Mouse (Mus musculus) liver, embryonic 15.5 days (tissue): ENCODE measurements around the gene Derl3. TPM values are rescaled to one million over a fixed set of nuclear protein-coding genes. Genes with fewer than 3 reads are reported as not detected.

ENCODE experiments used
- ATAC-seq: fragments of 200-750 bp; cut with Nextera tagmentation; 2 replicates; pipeline ENCODE4 v1.8.0; 2017; ENCODE audit warnings: moderate number of reproducible peaks, mild to moderate bottlenecking, moderate library complexity; ENCODE audit not compliant: insufficient read depth
- H3K27ac ChIP-seq: fragments of 300-500 bp; sonication (generic); replicated peaks from 2 replicates; pipeline ENCODE4 v1.5.1; 2015; ENCODE audit warnings: mild to moderate bottlenecking, inconsistent platforms
- H3K27me3 ChIP-seq: fragments of 300-500 bp; sonication (generic); 2 replicates; pipeline ENCODE4 v1.6.1; 2015; ENCODE audit warnings: mild to moderate bottlenecking, inconsistent platforms
- H3K36me3 ChIP-seq: fragments of 300-500 bp; sonication (generic); replicated peaks from 2 replicates; pipeline ENCODE4 v1.6.1; 2015; ENCODE audit warnings: moderate library complexity, mild to moderate bottlenecking, inconsistent platforms
- H3K4me1 ChIP-seq: fragments of 300-500 bp; sonication (generic); replicated peaks from 2 replicates; pipeline ENCODE4 v1.6.1; 2015; ENCODE audit warnings: inconsistent platforms
- H3K4me2 ChIP-seq: fragments of 300-500 bp; sonication (generic); 2 replicates; pipeline ENCODE4 v1.6.1; 2015; ENCODE audit warnings: moderate library complexity, mild to moderate bottlenecking, inconsistent platforms
- H3K4me3 ChIP-seq: fragments of 300-500 bp; sonication (generic); replicated peaks from 2 replicates; pipeline ENCODE4 v1.5.1; 2015; ENCODE audit warnings: mild to moderate bottlenecking, inconsistent platforms
- H3K9ac ChIP-seq: fragments of 300-500 bp; sonication (generic); 2 replicates; pipeline ENCODE4 v1.6.1; 2015; ENCODE audit warnings: moderate library complexity, mild to moderate bottlenecking, inconsistent platforms
- H3K9me3 ChIP-seq: fragments of 300-500 bp; sonication (generic); replicated peaks from 2 replicates; pipeline ENCODE4 v1.6.1; 2016; ENCODE audit warnings: inconsistent platforms
- WGBS: fragments of 180-500 bp; shearing (Covaris S2); methylation state at CpG from one replicate; pipeline ENCODE4 v1.1.7; 2015; ENCODE audit warnings: mixed read lengths; ENCODE audit not compliant: insufficient replicate concordance; 5-methylcytosine and 5-hydroxymethylcytosine counted together
- polyA plus RNA-seq: library from polyadenylated mRNA; unstranded; fragments of >200 nt; fragmentation: Nextera tagmentation; extraction: Ambion mirVana; gene quantifications from 2 replicates; pipeline ENCODE4 v1.2.1, GENCODE M21; 2015

The Derl3 gene
- polyA plus RNA-seq, 1 experiment from 2014 or later, result 0.67 TPM

DNA sequence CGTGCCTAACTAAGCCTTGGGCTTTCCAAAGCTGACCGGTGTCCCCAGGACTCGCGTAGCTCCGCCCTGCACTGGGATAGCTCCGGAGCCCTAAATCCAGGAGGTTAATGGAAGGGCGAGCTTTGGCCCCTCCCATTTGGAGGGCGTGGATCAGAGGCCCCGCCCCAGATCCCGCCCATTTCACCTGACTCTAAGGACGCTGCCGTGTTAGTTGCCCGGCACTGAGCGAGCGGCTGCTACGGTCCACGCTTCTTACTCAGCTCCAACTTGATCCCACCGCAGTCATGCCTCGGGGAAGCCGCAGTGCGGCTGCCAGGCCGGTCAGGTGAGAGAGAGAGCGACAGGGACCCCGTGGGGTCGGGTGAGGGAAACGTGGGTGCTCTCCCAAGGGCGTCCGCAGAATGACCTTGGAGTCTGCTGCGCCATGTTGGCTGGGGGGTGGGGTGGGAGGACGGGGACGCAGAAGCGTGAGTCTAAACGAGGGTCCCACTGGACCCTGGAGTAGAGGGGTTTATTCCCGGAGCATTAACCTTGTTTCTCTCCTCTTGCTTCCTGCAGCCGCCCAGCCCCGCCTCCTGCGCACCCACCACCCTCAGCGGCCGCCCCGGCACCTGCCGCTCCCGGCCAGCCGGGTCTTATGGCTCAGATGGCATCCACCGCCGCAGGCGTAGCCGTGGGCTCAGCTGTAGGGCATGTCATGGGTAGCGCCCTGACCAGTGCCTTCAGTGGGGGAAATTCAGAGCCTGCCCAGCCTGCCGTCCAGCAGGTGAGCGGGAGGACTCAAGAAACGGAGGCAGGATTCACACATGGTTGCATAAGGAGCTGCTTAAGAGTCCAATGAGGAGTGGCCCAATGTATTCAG lies 42.7 kb downstream of the Derl3 start, which contains the start of gene Mmp11:
Gene Mmp11, minus strand, starts transcription at position 817 of the 862 bp plus-strand sequence.
- Histone ChIP-seq H3K4me1 (peaks cover 81% of the 10 kb centered on the region), H3K27ac (peak within 1 kb of the TSS; percentile 93), H3K4me3 (peak within 1 kb of the TSS; percentile 71), H3K36me3 (peaks cover 15% of the 10 kb centered on the region), H3K27me3 (peaks cover 42% of the 10 kb centered on the region), H3K9me3 (no peaks in the 10 kb centered on the region), H3K9ac (peak within 1 kb of the TSS; percentile 67), H3K4me2 (peak within 1 kb of the TSS; percentile 97)
- ATAC-seq, result peak; percentile 70
- 2% methylated on average over 51 of the region's 51 CpGs for whole genome bisulfite sequencing

DNA sequence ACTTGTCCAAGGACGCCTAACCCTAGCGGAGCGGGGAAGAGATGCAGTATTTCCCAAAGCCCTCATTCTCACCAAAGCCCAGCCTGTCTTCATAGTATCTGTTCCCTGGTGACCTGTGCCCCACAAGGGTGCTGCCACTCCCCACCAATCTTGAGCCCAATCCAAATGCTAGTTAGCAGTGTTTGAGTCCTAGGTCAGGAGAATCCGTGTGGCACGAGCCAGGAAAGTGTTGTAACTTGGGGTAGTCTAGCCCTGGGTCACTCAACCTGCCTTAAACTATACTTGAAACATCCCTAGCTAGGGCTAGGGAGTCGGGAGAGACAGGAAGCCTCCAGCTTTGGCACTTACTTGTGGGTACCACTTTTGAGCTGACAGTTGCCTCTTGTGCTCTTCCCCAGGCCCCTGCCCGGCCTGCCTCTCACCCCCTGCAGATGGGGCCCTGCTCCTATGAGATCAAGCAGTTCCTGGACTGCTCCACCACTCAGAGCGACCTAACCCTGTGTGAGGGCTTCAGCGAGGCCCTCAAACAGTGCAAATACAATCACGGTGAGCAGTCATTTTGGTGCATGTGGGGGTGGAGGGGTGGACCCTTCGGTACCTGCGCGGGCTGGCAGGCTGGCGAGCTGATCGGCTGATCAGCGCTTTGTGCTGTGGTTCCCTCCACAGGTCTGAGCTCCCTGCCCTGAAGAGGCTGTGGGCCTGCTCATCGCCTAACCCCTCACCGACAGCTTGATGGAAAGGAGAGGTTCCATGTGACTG lies 43.9 kb downstream of the Derl3 start:
- WGBS, result 62% methylated on average over 18 of the region's 18 CpGs
- Histone ChIP-seq H3K9ac (peak overlapping the region; percentile 67), H3K4me3 (peak overlapping the region; percentile 71), H3K4me1 (peaks cover 71% of the 10 kb centered on the region), H3K27ac (peak overlapping the region; percentile 93), H3K4me2 (peak overlapping the region; percentile 97), H3K36me3 (peaks cover 15% of the 10 kb centered on the region), H3K9me3 (no peaks in the 10 kb centered on the region), H3K27me3 (peaks cover 30% of the 10 kb centered on the region)
- no peak for ATAC-seq

DNA sequence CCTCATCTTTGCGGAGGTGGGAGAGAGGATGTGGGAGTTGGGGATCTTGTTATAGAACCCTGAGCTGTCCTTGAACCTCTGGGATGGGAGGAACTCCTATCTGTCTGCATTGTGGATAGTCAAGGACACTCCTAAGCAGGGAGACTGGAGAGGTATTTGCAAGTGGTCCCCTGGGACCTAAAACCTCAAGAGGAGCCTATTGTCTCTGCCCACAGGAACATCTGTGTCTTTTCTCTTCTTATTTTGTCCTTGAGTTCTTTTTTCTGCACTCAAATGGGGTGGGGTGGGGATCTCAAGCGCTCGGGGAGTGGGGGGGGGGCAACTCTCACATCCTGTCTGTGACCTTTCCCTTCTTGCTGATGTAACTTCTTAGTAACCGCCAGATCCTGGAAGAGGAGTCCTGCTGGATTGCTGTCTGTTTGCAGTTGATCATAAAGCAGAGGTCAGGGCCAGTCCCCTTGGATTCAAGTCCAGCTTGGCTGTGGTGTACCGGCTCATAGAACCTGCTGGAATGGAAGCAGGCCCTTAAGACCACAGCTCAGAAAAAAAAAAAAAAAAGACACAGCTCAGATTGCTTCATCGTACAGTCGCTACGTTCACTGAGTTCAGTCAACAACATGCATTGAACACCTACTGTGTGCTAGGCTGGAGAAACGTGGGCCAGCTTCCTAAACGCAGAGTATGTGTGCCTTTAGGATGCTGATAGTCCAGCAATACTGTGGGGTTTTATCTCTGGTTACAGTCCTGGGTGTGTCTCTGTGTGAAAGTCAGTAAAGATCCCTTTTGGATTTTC lies 44.8 kb downstream of the Derl3 start:
- Histone ChIP-seq H3K4me3 (peak overlapping the region; percentile 71), H3K9ac (peak overlapping the region; percentile 67), H3K9me3 (no peaks in the 10 kb centered on the region), H3K36me3 (peaks cover 15% of the 10 kb centered on the region), H3K27me3 (peaks cover 21% of the 10 kb centered on the region), H3K4me1 (peaks cover 65% of the 10 kb centered on the region), H3K4me2 (peak overlapping the region; percentile 97), H3K27ac (peak overlapping the region; percentile 93)
- ATAC-seq, result peak; percentile 65
- 39% methylated on average over 10 of the region's 10 CpGs for WGBS

DNA sequence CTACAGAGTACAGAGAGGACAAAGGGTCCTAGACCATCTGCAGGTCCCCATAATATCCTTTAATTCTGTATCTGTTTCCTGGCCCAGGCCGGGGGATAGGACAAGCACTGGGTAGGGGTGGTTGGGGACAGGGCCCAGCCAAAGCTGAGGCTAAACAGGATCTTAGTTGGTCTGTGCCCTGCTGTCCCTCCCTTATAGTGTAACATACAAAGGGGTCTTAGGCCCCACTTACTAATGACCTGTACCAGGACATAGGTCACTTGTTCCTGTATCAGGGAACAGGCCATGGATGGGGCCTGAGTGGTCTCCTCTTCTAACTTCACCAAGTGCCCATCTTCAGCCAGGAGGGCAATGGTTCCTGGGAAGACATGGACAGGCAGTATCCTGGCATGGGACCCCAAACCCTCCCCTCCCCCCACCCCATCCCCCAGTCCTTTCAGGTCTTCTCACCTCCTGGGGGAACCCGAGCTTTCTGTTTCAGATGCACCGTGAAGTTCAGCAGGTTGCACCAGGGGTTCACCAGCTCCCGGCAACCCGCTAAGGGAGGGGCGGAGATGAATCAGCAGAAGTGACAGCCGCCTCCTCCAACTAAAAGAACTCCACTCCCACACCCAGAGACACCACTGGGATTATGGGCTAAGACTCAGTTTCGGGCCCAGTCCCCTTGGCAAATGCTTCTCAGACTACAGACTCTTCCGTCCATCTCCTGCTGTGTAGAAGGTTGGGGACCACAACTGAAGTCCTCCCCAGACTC lies 46.4 kb downstream of the Derl3 start:
- Histone ChIP-seq H3K4me3 (peak overlapping the region; percentile 71), H3K4me1 (peaks cover 67% of the 10 kb centered on the region), H3K9me3 (no peaks in the 10 kb centered on the region), H3K4me2 (peak overlapping the region; percentile 97), H3K27ac (peak overlapping the region; percentile 93), H3K36me3 (peaks cover 15% of the 10 kb centered on the region), H3K9ac (peak overlapping the region; percentile 77), H3K27me3 (peaks cover 6% of the 10 kb centered on the region)
- peak; percentile 75 for ATAC-seq
- WGBS, result 27% methylated on average over 9 of the region's 9 CpGs

DNA sequence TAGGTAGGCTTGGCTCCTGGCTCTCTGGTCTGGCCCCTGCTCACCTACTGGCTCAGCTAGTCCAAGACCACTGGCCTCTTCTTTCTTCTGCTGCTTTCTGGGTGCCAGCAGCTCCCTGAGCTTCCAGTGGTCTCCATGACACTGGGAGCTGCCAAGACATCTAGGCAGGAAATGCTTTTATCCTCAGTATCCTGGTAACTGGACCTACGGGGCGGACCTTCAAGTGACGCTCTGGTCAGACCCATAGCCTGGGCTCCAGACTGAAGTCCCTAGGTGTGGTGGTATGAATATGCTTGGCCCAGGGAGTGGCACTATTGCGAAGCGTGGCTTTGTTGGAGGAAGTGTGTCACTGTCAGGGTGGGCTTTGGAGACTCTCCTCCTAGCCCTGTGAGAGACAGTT lies 47.3 kb downstream of the Derl3 start, which contains the start of gene Gm867:
Gene Gm867, minus strand, starts transcription at position 153 of the 400 bp plus-strand sequence.
- H3K36me3 ChIP-seq, result peaks cover 15% of the 10 kb centered on the region
- peak within 1 kb of the TSS; percentile 77 for H3K9ac ChIP-seq
- 0 out of 2 replicates have a peak, but pooled peaks cover 7% of the 10 kb centered on the region for H3K27me3 ChIP-seq
- H3K4me3 ChIP-seq, result peak within 1 kb of the TSS; percentile 71
- peaks cover 59% of the 10 kb centered on the region for H3K4me1 ChIP-seq
- H3K27ac ChIP-seq, result peak within 1 kb of the TSS; percentile 93
- H3K9me3 ChIP-seq, result no peaks in the 10 kb centered on the region
- no peak for ATAC-seq
- 79% methylated on average over 5 of the region's 5 CpGs for WGBS
- peak within 1 kb of the TSS; percentile 97 for H3K4me2 ChIP-seq

DNA sequence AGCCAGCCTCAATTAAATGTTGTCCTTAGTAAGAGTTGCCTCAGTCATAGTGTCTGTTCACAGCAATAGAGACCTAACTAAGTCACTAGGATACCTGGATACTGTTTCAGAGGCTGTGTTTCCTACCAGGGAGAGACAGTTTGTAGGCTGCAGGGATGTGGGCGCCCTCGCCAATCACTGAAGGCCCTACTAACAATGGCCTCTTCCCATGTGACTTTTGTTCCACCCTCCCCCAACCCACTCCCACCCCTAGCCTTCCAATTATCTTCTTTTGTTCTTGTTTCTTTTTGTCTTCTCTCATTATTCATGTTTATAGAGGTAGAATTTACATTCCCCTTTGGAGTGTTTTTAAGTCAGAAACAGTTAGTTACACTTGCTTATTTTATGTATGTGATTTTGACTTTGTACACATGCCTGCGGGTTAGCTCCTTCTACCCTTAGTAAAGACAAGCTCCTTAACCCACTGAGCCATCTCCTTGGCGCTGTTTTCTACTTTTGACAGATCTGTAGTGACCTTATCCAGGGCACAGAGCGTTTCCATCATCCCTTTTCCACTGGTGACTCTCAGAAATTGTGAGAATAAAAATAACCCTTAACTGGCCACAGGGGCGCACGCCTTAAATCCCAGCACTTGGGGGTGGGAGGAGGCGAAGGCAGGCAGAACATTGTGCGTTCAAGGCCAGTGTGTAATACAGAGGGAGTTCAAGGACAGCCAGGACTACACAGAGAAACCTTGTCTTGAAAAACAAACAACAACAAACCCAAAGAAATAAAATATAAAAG lies 48.0 kb downstream of the Derl3 start:
- H3K9me3 ChIP-seq, result no peaks in the 10 kb centered on the region
- H3K4me2 ChIP-seq, result 0 out of 2 replicates have a peak overlapping the region, but pooled peaks have one; percentile 97
- peak overlapping the region; percentile 93 for H3K27ac ChIP-seq
- 72% methylated on average over 9 of the region's 9 CpGs for WGBS
- 0 out of 2 replicates have a peak, but pooled peaks cover 9% of the 10 kb centered on the region for H3K27me3 ChIP-seq
- no peak overlapping the region for H3K4me3 ChIP-seq
- peaks cover 15% of the 10 kb centered on the region for H3K36me3 ChIP-seq
- no peak for ATAC-seq
- peak overlapping the region; percentile 77; the same call in 1 of the 2 replicates for H3K9ac ChIP-seq
- peaks cover 52% of the 10 kb centered on the region for H3K4me1 ChIP-seq

DNA sequence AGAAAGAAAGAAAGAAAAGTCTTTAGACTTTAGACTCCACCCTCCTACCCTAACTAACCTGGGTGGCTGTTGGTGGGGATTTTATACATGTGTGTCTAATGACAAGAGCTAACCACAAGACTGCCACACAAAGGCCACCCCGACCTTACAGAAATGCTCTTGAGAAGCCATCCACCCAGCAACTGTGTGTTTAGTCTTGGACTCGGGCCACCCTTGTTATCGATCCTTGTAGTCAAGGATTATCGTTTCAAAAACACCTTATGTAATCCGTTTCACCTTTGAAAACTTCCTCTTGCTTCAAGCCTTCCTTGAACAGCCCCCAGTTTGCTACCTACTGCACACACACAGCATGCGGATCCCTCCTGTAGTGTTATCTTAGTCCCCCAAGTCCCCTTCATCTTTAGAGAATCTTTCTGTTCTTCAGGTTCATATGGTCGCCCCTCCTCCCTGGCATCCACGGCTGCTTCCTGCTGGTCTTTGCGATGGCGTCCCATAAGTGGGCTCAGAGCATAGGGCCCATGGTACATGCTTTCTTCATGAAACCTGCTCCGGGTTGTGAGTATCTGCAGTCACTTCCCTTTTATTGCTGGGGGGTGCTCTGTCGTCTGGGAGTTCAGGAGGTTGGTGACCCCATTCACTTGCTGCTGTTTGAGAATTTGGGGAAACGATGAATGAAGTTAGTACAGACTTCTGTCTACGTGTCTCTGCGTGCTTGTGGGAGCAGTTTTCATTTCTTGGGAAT lies 49.7 kb downstream of the Derl3 start, which contains the start of gene Vpreb3:
Gene Vpreb3, plus strand, starts transcription at position 322 of the 742 bp plus-strand sequence.
- H3K9me3 ChIP-seq, result no peaks in the 10 kb centered on the region
- H3K27ac ChIP-seq, result no peak within 1 kb of the TSS
- H3K27me3 ChIP-seq, result peaks cover 18% of the 10 kb centered on the region; the same call in 1 of the 2 replicates
- H3K36me3 ChIP-seq, result 0 out of 2 replicates have a peak, but pooled peaks cover 2% of the 10 kb centered on the region
- H3K4me2 ChIP-seq, result no peak within 1 kb of the TSS
- H3K9ac ChIP-seq, result no peak within 1 kb of the TSS
- ATAC-seq, result no peak
- H3K4me1 ChIP-seq, result peaks cover 35% of the 10 kb centered on the region
- H3K4me3 ChIP-seq, result no peak within 1 kb of the TSS
- 56% methylated on average over 15 of the region's 15 CpGs for WGBS

DNA sequence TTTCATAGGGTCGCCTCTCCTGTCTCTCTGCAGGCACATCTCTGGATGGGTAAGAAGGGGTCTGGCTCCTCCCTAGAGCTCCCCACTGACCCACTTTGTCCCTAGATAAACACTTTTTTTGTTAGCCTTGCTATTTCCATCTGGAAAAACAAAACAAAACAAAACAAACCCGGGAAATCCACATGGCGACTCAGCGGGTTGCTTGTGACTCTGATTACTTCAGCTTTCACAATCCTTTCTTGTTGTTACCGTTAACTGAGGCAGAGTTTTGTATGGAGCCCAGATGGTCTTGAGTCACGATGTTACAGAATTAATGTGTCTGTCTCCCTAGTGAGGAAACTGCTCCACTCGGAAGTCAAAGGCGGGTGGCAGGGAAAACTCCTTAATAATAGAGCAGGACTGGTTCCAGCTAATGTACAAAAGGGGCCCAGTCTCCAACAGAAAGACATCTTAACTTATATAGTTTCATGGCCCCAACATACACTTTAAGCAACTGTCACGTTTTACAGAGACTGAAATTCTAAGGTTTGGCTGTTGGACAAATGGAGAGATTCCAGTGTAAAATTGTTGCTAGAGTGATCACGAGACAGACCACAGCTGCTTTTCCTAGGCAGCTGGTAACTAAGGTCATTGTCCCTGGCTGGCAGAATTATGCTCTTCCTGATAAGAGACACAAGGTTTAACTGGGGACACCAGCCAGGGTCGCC lies 51.0 kb downstream of the Derl3 start:
- Histone ChIP-seq H3K27ac (no peak overlapping the region), H3K9me3 (no peaks in the 10 kb centered on the region), H3K4me3 (no peak overlapping the region), H3K36me3 (no peaks in the 10 kb centered on the region), H3K27me3 (peaks cover 31% of the 10 kb centered on the region), H3K9ac (no peak overlapping the region), H3K4me1 (peaks cover 26% of the 10 kb centered on the region), H3K4me2 (no peak overlapping the region)
- ATAC-seq, result no peak
- 46% methylated on average over 11 of the region's 11 CpGs for WGBS
